Mouse (Mus musculus) ES-E14 (cell line): Measurements from ENCODE around the gene Cox8a.

Source experiments
- MAFK ChIP-seq: IDR thresholded peaks from 2 replicates; pipeline ENCODE4 v1.6.1; 2014; ENCODE audit warnings: mild to moderate bottlenecking, low read depth, low read length, inconsistent platforms; ENCODE audit not compliant: insufficient read depth
- ZC3H11A ChIP-seq: IDR thresholded peaks from 2 replicates; pipeline ENCODE4 v1.6.1; 2012; ENCODE audit warnings: low read depth, mild to moderate bottlenecking, inconsistent platforms, low read length, borderline replicate concordance

DNA sequence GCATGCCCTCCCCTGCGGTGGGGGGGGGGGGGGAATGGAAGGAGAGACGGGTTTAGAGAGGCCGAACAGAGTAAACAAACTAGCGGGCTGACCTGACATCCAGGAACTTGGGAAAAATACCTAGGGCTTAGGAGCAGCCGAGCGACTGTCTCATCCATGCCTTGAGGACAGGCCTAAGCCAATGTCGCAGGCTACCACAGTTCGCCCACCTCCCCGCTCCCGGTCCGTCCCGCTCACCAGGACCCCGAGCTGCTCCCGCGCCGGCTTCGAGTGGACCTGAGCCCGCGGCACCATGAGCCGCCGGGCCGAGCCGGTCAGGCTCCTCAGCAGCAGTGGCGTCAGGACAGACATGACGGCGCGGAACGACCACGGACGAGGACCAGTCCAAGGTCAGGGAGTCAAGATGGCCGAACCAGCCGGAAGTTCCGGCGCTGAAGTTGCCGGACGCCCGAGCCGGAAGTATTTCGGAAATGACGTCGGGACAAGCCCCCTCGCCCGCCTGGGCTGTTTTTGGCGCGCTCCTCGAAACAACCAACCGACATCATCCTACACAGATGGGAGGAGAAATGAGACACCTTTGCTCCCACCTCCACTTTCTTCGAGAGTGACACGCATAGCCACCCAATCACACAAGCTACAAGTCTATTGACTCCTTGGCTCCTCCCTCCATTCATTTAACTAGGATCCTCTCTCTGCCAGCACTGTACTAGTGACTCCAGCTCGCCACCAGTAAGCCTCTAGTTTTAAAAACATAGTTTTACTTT lies at the start of gene Cox8a:
- TF ChIP-seq MAFK (no peak), ZC3H11A (no peak)
